Mouse (Mus musculus): ENCODE results near the gene Pced1b. TPM values are rescaled to one million over a fixed set of nuclear protein-coding genes. Genes with fewer than 3 reads are reported as not detected.

Pced1b gene
- total and polyA plus RNA-seq, 3 experiments: 6.6 to 41.1 (median 8.8) TPM

GRCm38 (mm10) chr15:97420292-97420691, 173.4 kb downstream of the Pced1b start:
- DNase-seq (ENCODE audit: low spot score) (no peak), ATAC-seq (ENCODE audit: extremely low read depth, insufficient number of reproducible peaks, low FRiP score, poor library complexity, severe bottlenecking) (no peak)
- TF ChIP-seq GATA2 (IDR thresholded peaks at IDR 0.05; ENCODE audit: borderline replicate concordance, low read depth, low read length) (no peak), CTCF (IDR thresholded peaks at IDR 0.05; ENCODE audit: low read depth, low read length) (no peak), POLR2AphosphoS5 (IDR thresholded peaks at IDR 0.05; ENCODE audit: insufficient replicate concordance, low read depth, low read length) (no peak), TAL1 (conservative IDR thresholded peaks at IDR 0.05; ENCODE audit: low read depth, low read length) (no peak), GATA1 (IDR thresholded peaks at IDR 0.05; ENCODE audit: borderline replicate concordance, low read length) (no peak)
- Histone ChIP-seq H3K4me1 (ENCODE audit: insufficient read depth, low read depth, low read length) (no peaks in the 10 kb centered on the region), H3K4me3 (ENCODE audit: low read depth, low read length) (no peak overlapping the region), H3K9me3 (replicated peaks) (no peaks in the 10 kb centered on the region), H3K27me3 (ENCODE audit: insufficient read depth, low read length) (no peaks in the 10 kb centered on the region), H3K36me3 (replicated peaks) (no peaks in the 10 kb centered on the region)

GRCm38 (mm10) chr15:97421533-97421932, 174.6 kb downstream of the Pced1b start:
- Histone ChIP-seq H3K36me3 (replicated peaks) (no peaks in the 10 kb centered on the region), H3K4me1 (ENCODE audit: insufficient read depth, low read depth, low read length) (no peaks in the 10 kb centered on the region), H3K9me3 (replicated peaks) (no peaks in the 10 kb centered on the region), H3K27me3 (ENCODE audit: insufficient read depth, low read length) (no peaks in the 10 kb centered on the region), H3K4me3 (ENCODE audit: low read depth, low read length) (no peak overlapping the region)
- ATAC-seq (ENCODE audit: extremely low read depth, insufficient number of reproducible peaks, low FRiP score, poor library complexity, severe bottlenecking) (no peak), DNase-seq (ENCODE audit: low spot score) (no peak)
- TF ChIP-seq GATA2 (IDR thresholded peaks at IDR 0.05; ENCODE audit: borderline replicate concordance, low read depth, low read length): no peak
- no peak for TF ChIP-seq GATA1 (IDR thresholded peaks at IDR 0.05; ENCODE audit: borderline replicate concordance, low read length)
- TF ChIP-seq POLR2AphosphoS5 (IDR thresholded peaks at IDR 0.05; ENCODE audit: insufficient replicate concordance, low read depth, low read length): no peak
- TF ChIP-seq TAL1 (conservative IDR thresholded peaks at IDR 0.05; ENCODE audit: low read depth, low read length): no peak
- no peak for TF ChIP-seq CTCF (IDR thresholded peaks at IDR 0.05; ENCODE audit: low read depth, low read length)

- H3K36me3 ChIP-seq (replicated peaks): no peaks in the 10 kb centered on the region
- ATAC-seq (ENCODE audit: extremely low read depth, insufficient number of reproducible peaks, low FRiP score, poor library complexity, severe bottlenecking) (no peak), DNase-seq (ENCODE audit: low spot score) (no peak)
- TF ChIP-seq TAL1 (conservative IDR thresholded peaks at IDR 0.05; ENCODE audit: low read depth, low read length): no peak
- TF ChIP-seq GATA2 (IDR thresholded peaks at IDR 0.05; ENCODE audit: borderline replicate concordance, low read depth, low read length): no peak
- no peak for TF ChIP-seq CTCF (IDR thresholded peaks at IDR 0.05; ENCODE audit: low read depth, low read length)
- no peak for TF ChIP-seq POLR2AphosphoS5 (IDR thresholded peaks at IDR 0.05; ENCODE audit: insufficient replicate concordance, low read depth, low read length)
- no peak for TF ChIP-seq GATA1 (IDR thresholded peaks at IDR 0.05; ENCODE audit: borderline replicate concordance, low read length)
- H3K27me3 ChIP-seq (ENCODE audit: insufficient read depth, low read length): no peaks in the 10 kb centered on the region
- no peaks in the 10 kb centered on the region for H3K4me1 ChIP-seq (ENCODE audit: insufficient read depth, low read depth, low read length)
- no peaks in the 10 kb centered on the region for H3K9me3 ChIP-seq (replicated peaks)
- H3K4me3 ChIP-seq (ENCODE audit: low read depth, low read length): no peak overlapping the region
Observed at GRCm38 (mm10) chr15:97422212-97422944, 175.5 kb downstream of the Pced1b start.

GRCm38 (mm10) chr15:97424375-97424774, 177.5 kb downstream of the Pced1b start:
- H3K36me3 ChIP-seq (replicated peaks): no peaks in the 10 kb centered on the region
- H3K27me3 ChIP-seq (ENCODE audit: insufficient read depth, low read length): no peaks in the 10 kb centered on the region
- H3K9me3 ChIP-seq (replicated peaks): no peaks in the 10 kb centered on the region
- H3K4me3 ChIP-seq (ENCODE audit: low read depth, low read length): no peak overlapping the region
- TF ChIP-seq TAL1 (conservative IDR thresholded peaks at IDR 0.05; ENCODE audit: low read depth, low read length): no peak
- TF ChIP-seq POLR2AphosphoS5 (IDR thresholded peaks at IDR 0.05; ENCODE audit: insufficient replicate concordance, low read depth, low read length): no peak
- TF ChIP-seq GATA2 (IDR thresholded peaks at IDR 0.05; ENCODE audit: borderline replicate concordance, low read depth, low read length): no peak
- TF ChIP-seq GATA1 (IDR thresholded peaks at IDR 0.05; ENCODE audit: borderline replicate concordance, low read length): no peak
- TF ChIP-seq CTCF (IDR thresholded peaks at IDR 0.05; ENCODE audit: low read depth, low read length): no peak
- no peaks in the 10 kb centered on the region for H3K4me1 ChIP-seq (ENCODE audit: insufficient read depth, low read depth, low read length)
- ATAC-seq (ENCODE audit: extremely low read depth, insufficient number of reproducible peaks, low FRiP score, poor library complexity, severe bottlenecking) (no peak), DNase-seq (ENCODE audit: low spot score) (no peak)

- no peak for DNase-seq (ENCODE audit: low spot score)
- no peak for ATAC-seq (ENCODE audit: extremely low read depth, insufficient number of reproducible peaks, low FRiP score, poor library complexity, severe bottlenecking)
- Histone ChIP-seq H3K36me3 (replicated peaks) (no peaks in the 10 kb centered on the region), H3K4me1 (ENCODE audit: insufficient read depth, low read depth, low read length) (no peaks in the 10 kb centered on the region), H3K9me3 (replicated peaks) (no peaks in the 10 kb centered on the region), H3K27me3 (ENCODE audit: insufficient read depth, low read length) (no peaks in the 10 kb centered on the region), H3K4me3 (ENCODE audit: low read depth, low read length) (no peak overlapping the region)
- TF ChIP-seq CTCF (IDR thresholded peaks at IDR 0.05; ENCODE audit: low read depth, low read length) (no peak), POLR2AphosphoS5 (IDR thresholded peaks at IDR 0.05; ENCODE audit: insufficient replicate concordance, low read depth, low read length) (no peak), TAL1 (conservative IDR thresholded peaks at IDR 0.05; ENCODE audit: low read depth, low read length) (no peak), GATA2 (IDR thresholded peaks at IDR 0.05; ENCODE audit: borderline replicate concordance, low read depth, low read length) (no peak), GATA1 (IDR thresholded peaks at IDR 0.05; ENCODE audit: borderline replicate concordance, low read length) (no peak)
Observed at GRCm38 (mm10) chr15:97424961-97425360, 178.1 kb downstream of the Pced1b start.

- H3K4me3 ChIP-seq (ENCODE audit: low read depth, low read length): no peak overlapping the region
- H3K9me3 ChIP-seq (replicated peaks): no peaks in the 10 kb centered on the region
- H3K4me1 ChIP-seq (ENCODE audit: insufficient read depth, low read depth, low read length): no peaks in the 10 kb centered on the region
- TF ChIP-seq GATA2 (IDR thresholded peaks at IDR 0.05; ENCODE audit: borderline replicate concordance, low read depth, low read length): no peak
- TF ChIP-seq GATA1 (IDR thresholded peaks at IDR 0.05; ENCODE audit: borderline replicate concordance, low read length): no peak
- no peak for TF ChIP-seq POLR2AphosphoS5 (IDR thresholded peaks at IDR 0.05; ENCODE audit: insufficient replicate concordance, low read depth, low read length)
- TF ChIP-seq CTCF (IDR thresholded peaks at IDR 0.05; ENCODE audit: low read depth, low read length): no peak
- TF ChIP-seq TAL1 (conservative IDR thresholded peaks at IDR 0.05; ENCODE audit: low read depth, low read length): no peak
- DNase-seq (ENCODE audit: low spot score) (no peak), ATAC-seq (ENCODE audit: extremely low read depth, insufficient number of reproducible peaks, low FRiP score, poor library complexity, severe bottlenecking) (no peak)
- no peaks in the 10 kb centered on the region for H3K36me3 ChIP-seq (replicated peaks)
- H3K27me3 ChIP-seq (ENCODE audit: insufficient read depth, low read length): no peaks in the 10 kb centered on the region
Observed at GRCm38 (mm10) chr15:97429201-97429900, 182.4 kb downstream of the Pced1b start.

All from G1E (cell line).